Mouse (Mus musculus) lung, postnatal 0 days (tissue): ENCODE results near the gene Fzd10. TPM values are rescaled to one million over a fixed set of nuclear protein-coding genes. Genes with fewer than 3 reads are reported as not detected.

ENCODE experiments used
- ATAC-seq: fragments of 200-750 bp; cut with Nextera tagmentation; 2 replicates; pipeline ENCODE4 v1.8.0; 2017; ENCODE audit warnings: moderate library complexity
- DNase-seq: peaks from one replicate; pipeline ENCODE4 v3.0.0-alpha.2; 2016; ENCODE audit warnings: low spot score
- H3K27ac ChIP-seq: fragments of 300-500 bp; sonication (generic); 2 replicates; pipeline ENCODE4 v1.5.1; 2014; ENCODE audit warnings: antibody characterized with exemption, mild to moderate bottlenecking, low read length, mixed read lengths
- H3K27me3 ChIP-seq: fragments of 300-500 bp; sonication (generic); replicated peaks from 2 replicates; pipeline ENCODE4 v1.6.1; 2014; ENCODE audit warnings: low read length, mixed read lengths; ENCODE audit not compliant: insufficient read depth
- H3K36me3 ChIP-seq: fragments of 300-500 bp; sonication (generic); 2 replicates; pipeline ENCODE4 v1.6.1; 2014; ENCODE audit warnings: low read length, mixed read lengths; ENCODE audit not compliant: insufficient read depth
- H3K4me1 ChIP-seq: fragments of 300-500 bp; sonication (generic); 2 replicates; pipeline ENCODE4 v1.6.1; 2014; ENCODE audit warnings: antibody characterized with exemption, low read depth, low read length, mixed read lengths; ENCODE audit not compliant: insufficient read depth
- H3K4me2 ChIP-seq: fragments of 300-500 bp; sonication (generic); replicated peaks from 2 replicates; pipeline ENCODE4 v1.6.1; 2014; ENCODE audit warnings: low read depth, mild to moderate bottlenecking, low read length, moderate library complexity, mixed read lengths
- H3K4me3 ChIP-seq: fragments of 300-500 bp; sonication (generic); 2 replicates; pipeline ENCODE4 v1.5.1; 2014; ENCODE audit warnings: low read depth, low read length
- H3K9ac ChIP-seq: fragments of 300-500 bp; sonication (generic); replicated peaks from 2 replicates; pipeline ENCODE4 v1.6.1; 2014; ENCODE audit warnings: low read depth, mild to moderate bottlenecking
- H3K9me3 ChIP-seq: fragments of 300-500 bp; sonication (generic); 2 replicates; pipeline ENCODE4 v1.6.1; 2016; ENCODE audit warnings: low read length, mixed read lengths
- CTCF ChIP-seq: IDR thresholded peaks from 2 replicates; pipeline ENCODE4 v1.5.1; 2016; ENCODE audit warnings: antibody characterized with exemption, mild to moderate bottlenecking
- EP300 ChIP-seq: IDR thresholded peaks from 2 replicates; pipeline ENCODE4 v1.6.1; 2016; ENCODE audit warnings: antibody characterized with exemption, mild to moderate bottlenecking, control low read depth
- WGBS: fragments of 180-500 bp; shearing (Covaris S2); extraction: QIAGEN DNeasy Blood & Tissue Kit; methylation state at CpG from one replicate; pipeline ENCODE4 v1.1.7; 2014; 5-methylcytosine and 5-hydroxymethylcytosine counted together
- polyA plus RNA-seq: library from polyadenylated mRNA; unstranded; fragments of >200 nt; fragmentation: Nextera tagmentation; extraction: Ambion mirVana; gene quantifications from 2 replicates; pipeline ENCODE4 v1.2.1, GENCODE M21; 2015

Fzd10 gene
- polyA plus RNA-seq, 1 experiment from 2014 or later, result 0.35 TPM

- no peak for DNase-seq
- 57% methylated on average over 5 of the region's 5 CpGs for WGBS
- Histone ChIP-seq H3K4me2 (no peak overlapping the region), H3K9me3 (no peaks in the 10 kb centered on the region), H3K27ac (no peak overlapping the region), H3K36me3 (no peaks in the 10 kb centered on the region), H3K4me1 (no peaks in the 10 kb centered on the region), H3K4me3 (no peak overlapping the region), H3K9ac (no peak overlapping the region), H3K27me3 (no peaks in the 10 kb centered on the region)
- TF ChIP-seq CTCF (no peak), EP300 (no peak)
- ATAC-seq, result no peak
Observed at GRCm38 (mm10) chr5:128570091-128570490, 30.6 kb upstream of the Fzd10 start.

DNA sequence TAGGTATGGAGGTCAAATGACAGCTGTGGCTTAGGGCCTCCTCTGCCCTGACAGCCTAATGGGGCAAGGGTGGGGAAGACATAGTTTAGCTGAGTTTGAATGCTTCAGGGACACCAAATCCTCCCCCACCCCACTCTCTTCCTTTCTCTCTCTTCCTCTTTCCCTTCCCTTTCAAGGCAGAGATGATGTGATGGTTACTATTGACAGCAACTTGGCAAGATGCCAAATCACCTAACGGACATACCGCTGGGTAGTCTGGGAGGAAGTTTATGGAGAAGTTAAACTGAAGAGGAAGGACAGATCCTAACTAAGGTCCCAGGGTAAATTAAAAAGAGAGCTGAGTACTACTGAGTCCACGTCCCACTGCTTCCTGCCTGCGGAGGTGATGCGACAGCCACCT lies 29.8 kb upstream of the Fzd10 start:
- DNase-seq (no peak), ATAC-seq (no peak)
- Histone ChIP-seq H3K36me3 (no peaks in the 10 kb centered on the region), H3K4me3 (no peak overlapping the region), H3K4me1 (no peaks in the 10 kb centered on the region), H3K4me2 (no peak overlapping the region), H3K9ac (no peak overlapping the region), H3K27ac (no peak overlapping the region), H3K9me3 (no peaks in the 10 kb centered on the region), H3K27me3 (no peaks in the 10 kb centered on the region)
- TF ChIP-seq CTCF, result no peak
- TF ChIP-seq EP300, result no peak
- 40% methylated on average over 5 of the region's 5 CpGs for WGBS

DNA sequence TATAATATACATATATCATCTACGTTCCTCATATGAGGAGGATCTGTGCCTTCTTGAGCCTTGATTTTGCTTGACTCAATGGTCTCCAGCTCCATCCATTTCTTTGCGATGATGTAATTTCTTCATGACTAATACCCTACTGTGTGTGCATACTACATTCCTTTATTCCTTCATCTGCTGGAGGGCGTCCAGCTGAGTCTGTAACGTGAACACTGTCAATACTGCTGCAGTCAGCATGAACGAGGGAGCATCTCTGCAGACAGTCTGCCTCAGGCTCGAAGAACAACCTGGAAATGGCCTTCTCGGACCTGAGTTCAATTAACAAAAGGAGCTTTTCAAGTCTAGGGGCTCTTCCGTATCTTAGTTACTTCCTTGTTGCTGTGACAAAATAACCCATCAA lies 28.9 kb upstream of the Fzd10 start:
- Histone ChIP-seq H3K4me2 (no peak overlapping the region), H3K4me3 (no peak overlapping the region), H3K36me3 (no peaks in the 10 kb centered on the region), H3K9ac (no peak overlapping the region), H3K27me3 (no peaks in the 10 kb centered on the region), H3K4me1 (no peaks in the 10 kb centered on the region), H3K9me3 (no peaks in the 10 kb centered on the region), H3K27ac (no peak overlapping the region)
- DNase-seq (no peak), ATAC-seq (no peak)
- TF ChIP-seq CTCF, result no peak
- TF ChIP-seq EP300, result no peak
- 62% methylated on average over 8 of the region's 8 CpGs for WGBS

GRCm38 (mm10) chr5:128575997-128576579 lies 24.6 kb upstream of the Fzd10 start:
- H3K4me1 ChIP-seq, result no peaks in the 10 kb centered on the region
- no peak for DNase-seq

DNA sequence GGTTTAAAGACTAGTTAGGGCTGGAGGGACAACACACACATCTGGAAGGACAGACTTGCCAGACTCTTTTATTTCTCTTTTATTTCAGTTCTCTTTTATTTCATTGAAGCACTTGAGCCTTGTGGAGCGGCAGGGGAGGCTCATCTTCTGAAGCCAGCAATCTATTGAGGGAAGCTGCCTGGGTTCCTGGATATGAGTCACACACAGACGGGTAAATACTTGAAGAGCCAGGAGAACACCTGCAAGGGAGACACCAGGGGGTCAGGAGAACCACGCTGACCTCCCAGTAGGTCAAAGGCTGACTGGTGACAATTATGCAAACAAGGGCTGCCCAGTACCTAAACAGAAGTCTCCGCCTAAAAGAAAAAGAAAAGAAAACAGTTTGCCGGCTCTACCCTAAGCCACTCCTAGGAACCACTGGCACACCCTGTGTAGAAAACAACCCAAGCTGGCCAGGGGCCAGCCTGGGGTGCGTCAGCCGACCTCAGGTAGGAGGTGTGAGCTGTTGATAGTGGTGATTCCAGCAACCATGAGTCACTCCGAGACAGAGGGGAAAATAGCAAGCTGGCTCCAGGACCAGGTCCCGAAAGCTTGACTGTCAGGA lies 21.5 kb upstream of the Fzd10 start:
- Histone ChIP-seq H3K27me3 (no peaks in the 10 kb centered on the region), H3K4me3 (no peak overlapping the region), H3K36me3 (no peaks in the 10 kb centered on the region), H3K9me3 (no peaks in the 10 kb centered on the region), H3K4me1 (no peaks in the 10 kb centered on the region), H3K27ac (no peak overlapping the region), H3K9ac (no peak overlapping the region), H3K4me2 (peak overlapping the region; percentile 14; the same call in 1 of the 2 replicates)
- DNase-seq (peak; percentile 79), ATAC-seq (peak; percentile 92)
- TF ChIP-seq CTCF (no peak), EP300 (0 out of 2 replicates have a peak, but pooled peaks have one; percentile 38)
- WGBS, result 15% methylated on average over 9 of the region's 9 CpGs

More at GRCm38 (mm10) chr5:128575997-128576579, 24.6 kb upstream of the Fzd10 start:
- WGBS, result 50% methylated on average over 9 of the region's 9 CpGs
- Histone ChIP-seq H3K9me3 (no peaks in the 10 kb centered on the region), H3K4me3 (no peak overlapping the region), H3K27me3 (no peaks in the 10 kb centered on the region), H3K4me2 (no peak overlapping the region), H3K27ac (no peak overlapping the region), H3K9ac (no peak overlapping the region), H3K36me3 (no peaks in the 10 kb centered on the region)
- TF ChIP-seq EP300, result no peak
- ATAC-seq, result no peak

GRCm38 (mm10) chr5:128580931-128581330 lies 19.7 kb upstream of the Fzd10 start:
- no peak overlapping the region for H3K4me3 ChIP-seq
- no peaks in the 10 kb centered on the region for H3K9me3 ChIP-seq
- H3K4me1 ChIP-seq, result no peaks in the 10 kb centered on the region
- no peaks in the 10 kb centered on the region for H3K36me3 ChIP-seq
- DNase-seq (no peak), ATAC-seq (no peak)
- TF ChIP-seq CTCF (no peak), EP300 (no peak)
- no peaks in the 10 kb centered on the region for H3K27me3 ChIP-seq
- H3K9ac ChIP-seq, result no peak overlapping the region
- 62% methylated on average over 4 of the region's 4 CpGs for WGBS
- H3K27ac ChIP-seq, result no peak overlapping the region
- H3K4me2 ChIP-seq, result no peak overlapping the region
